Mouse (Mus musculus) adrenal gland, adult 18-20 months (tissue): Measurements from ENCODE around the gene Psmc5. TPM values are rescaled to one million over a fixed set of nuclear protein-coding genes. Genes with fewer than 3 reads are reported as not detected.

Source experiments
- DNase-seq, 2 experiments: peaks; one replicate each; pipeline ENCODE4 v3.0.0; 2021 to 2022; ENCODE audit warnings: low spot score in 2 of 2
- total RNA-seq, 2 experiments: library from RNA; stranded (reverse); gene quantifications; 1 replicate in 1 of 2; 2 replicates in 1 of 2; pipeline ENCODE4 v1.2.3; 2021

Gene Psmc5
- total RNA-seq, 2 experiments from 2014 or later, result 157 to 159 TPM

DNA sequence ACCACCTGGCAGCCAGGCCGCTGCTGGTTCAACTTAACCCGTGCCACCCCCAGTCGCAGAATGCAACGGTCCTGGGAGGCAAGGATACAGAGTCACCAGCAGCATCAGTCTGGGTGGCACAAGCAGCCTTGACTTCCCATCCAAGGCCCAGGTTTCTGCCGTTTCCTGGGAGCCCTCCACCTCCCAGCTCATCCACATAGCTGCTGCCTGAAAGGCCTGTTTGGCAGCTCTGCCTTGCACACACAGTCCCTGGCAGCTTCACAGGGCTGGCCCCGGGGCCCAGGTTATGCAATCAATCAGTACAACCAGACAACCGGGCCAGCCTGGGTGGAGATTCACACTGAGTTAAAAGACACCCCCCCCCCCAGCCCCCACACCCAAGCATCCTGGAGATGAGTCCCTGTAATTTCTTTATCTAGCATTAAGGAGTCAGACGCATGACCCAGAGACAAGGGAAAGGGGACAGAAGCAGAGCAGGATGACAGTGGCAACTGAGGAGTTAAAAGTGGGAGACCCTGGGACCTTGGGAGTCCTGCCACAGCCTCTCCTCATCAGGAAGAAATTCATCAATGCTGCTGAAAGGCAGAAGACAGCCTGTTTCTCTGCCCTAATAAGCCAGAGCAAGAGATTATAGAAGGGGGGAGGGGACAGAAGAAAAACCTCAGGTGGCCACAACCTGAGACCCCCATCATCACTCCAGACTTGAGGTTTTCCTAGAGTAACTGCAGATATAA is 12.5 kb downstream of the Psmc5 start:
- DNase-seq, result peak; percentile 56 to 67

GRCm38 (mm10) chr11:106269060-106269431 is 13.1 kb downstream of the Psmc5 start:
- peak in 1 of 2 experiments; percentile 38 for DNase-seq

DNA sequence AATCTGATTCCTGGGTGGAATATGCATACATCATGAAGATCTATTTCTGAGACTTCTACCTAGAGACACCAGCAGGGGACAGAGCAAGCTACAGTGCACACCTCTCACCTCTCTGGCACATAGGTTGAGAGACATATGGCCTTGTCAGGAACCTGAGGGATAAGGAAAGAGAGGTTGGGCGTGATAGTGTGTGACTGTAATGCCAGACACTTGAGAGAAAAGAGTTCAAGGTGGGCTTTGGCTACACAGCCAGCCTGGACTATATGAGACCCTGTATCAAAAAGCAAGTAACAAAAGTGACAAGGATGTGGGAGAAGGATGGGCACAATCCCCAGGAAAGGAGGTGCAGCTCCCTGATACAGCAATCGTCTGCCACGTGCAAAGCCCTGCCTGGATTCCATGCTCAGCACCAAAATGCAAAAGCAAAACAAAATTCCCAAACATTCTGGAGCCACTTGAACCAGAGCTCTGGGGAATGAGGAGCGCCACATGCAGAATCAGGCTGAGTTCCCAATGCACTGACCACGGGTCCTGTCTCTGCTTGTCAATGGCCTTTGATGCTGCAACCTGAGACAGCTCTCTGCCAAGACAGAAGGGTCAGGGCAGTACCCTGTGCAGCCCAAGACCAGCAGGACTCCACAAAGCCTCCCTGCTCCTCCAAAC is 15.3 kb downstream of the Psmc5 start:
- no peak for DNase-seq

DNA sequence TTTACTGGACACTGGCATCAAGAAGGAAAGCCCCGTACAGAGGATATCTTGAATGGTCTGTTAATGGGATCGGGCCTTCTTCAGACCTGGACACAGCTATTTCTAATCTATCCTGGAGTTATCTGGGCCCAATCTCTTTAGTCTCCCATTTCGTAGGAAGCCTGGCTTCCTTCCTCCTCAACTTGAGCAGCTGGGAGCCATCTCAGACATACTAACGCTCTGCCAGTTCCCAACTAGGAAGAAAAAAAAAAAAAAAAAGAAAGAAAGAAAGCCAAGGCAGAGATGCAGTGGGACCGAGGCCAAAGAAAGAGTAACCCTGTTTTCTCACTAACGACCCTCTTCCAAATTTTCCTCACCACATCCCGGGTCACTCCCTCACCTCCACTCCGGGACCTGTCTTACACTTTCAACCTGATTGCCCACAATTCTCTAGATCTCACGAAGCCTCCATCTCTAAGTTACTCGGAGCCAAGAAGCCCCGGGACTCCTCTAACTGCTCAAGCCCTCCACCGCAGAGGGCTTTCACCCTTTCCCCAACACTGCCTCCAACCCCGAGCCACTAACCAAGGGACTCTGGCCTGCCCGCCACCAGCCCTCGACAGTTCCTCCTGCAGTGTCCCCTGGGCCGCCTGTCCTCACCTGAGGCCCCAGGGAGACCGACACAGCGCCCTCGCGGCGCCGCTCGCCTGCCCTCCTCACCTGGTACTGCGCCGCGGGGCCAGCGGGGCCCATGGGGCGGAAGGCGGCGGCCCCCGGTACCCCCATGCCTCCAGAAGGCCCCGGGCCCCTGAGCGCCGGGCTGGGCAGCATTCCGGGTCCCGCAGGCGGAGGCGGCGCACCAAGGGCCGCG is 16.1 kb downstream of the Psmc5 start:
- no peak for DNase-seq

GRCm38 (mm10) chr11:106272644-106273310 is 16.8 kb downstream of the Psmc5 start, which contains the start of gene Smarcd2:
Gene Smarcd2 (minus strand): TSS chr11:106272972.
- peak; percentile 98 for DNase-seq

- no peak for DNase-seq
Measured at GRCm38 (mm10) chr11:106273311-106273684, 17.3 kb downstream of the Psmc5 start.

- no peak for DNase-seq
Measured at GRCm38 (mm10) chr11:106273811-106274210, 17.9 kb downstream of the Psmc5 start.

DNA sequence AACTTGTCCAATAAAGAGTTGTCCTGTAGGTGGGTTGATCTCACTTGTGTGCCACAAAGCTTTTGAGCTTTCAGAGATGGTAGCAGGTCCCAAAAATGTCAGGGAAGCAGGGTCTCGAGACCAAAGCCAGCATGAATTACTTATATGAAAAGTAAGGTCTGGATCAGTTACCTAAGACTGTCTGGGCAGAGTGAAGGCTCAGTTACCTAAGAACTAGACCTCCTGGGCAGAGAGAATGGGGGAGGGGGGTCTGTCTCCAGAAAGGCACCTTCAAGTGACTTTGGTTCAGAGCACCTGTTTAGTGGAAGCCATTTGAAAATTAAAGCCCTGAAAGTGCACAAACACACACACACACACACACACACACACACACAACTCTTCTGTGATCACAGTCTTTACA is 18.4 kb downstream of the Psmc5 start:
- DNase-seq, result no peak

DNA sequence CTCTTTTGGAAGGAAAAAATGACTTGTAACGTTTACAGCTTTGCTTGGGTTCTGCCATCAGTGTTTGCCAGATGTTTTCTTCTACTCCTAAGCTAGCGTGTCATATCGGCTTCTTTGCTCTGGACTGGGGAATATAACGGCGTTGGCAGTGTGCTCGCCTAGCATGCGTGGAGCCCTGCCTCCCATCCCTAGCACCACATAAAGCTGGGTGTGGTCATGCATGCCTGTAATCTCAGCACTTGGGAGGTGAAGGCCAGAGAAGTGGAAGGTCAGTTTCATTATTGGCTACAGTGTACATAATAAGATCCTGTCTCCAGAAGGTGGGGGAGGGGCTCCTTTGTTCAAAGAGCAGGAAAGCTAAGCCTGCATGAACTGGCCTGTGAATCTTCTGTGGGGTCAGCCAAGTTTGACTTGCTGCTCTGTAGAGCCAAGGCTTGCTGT is 19.0 kb downstream of the Psmc5 start:
- DNase-seq, result no peak

DNA sequence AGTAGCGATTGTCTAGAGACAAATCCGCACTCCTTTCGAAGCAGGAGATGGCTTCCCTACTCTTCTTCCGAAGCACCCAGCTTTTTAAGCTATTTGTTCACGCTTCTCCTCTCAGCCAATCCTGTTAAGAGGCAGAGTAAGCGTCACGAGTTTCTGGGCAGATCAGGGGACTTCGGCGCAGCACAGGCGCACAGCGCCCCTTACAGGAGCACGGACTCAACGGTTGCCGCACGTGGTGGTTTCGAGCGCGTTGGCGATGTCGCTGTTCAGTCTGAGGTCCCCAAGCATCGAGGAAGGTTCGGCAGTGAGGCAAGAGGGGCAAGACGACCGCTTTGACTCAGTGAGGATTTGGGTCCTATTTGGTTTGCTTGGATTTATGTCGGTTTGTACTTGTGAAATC is 20.5 kb downstream of the Psmc5 start, which contains the start of gene Tcam1:
Gene Tcam1, plus strand, starts transcription at position 219 of the 400 bp plus-strand sequence.
- peak; percentile 93 to 95 for DNase-seq

GRCm38 (mm10) chr11:106282452-106282851 is 26.5 kb downstream of the Psmc5 start:
- DNase-seq, result no peak

GRCm38 (mm10) chr11:106283371-106283770 is 27.4 kb downstream of the Psmc5 start:
- no peak for DNase-seq

GRCm38 (mm10) chr11:106284126-106284525 is 28.2 kb downstream of the Psmc5 start:
- no peak for DNase-seq

DNA sequence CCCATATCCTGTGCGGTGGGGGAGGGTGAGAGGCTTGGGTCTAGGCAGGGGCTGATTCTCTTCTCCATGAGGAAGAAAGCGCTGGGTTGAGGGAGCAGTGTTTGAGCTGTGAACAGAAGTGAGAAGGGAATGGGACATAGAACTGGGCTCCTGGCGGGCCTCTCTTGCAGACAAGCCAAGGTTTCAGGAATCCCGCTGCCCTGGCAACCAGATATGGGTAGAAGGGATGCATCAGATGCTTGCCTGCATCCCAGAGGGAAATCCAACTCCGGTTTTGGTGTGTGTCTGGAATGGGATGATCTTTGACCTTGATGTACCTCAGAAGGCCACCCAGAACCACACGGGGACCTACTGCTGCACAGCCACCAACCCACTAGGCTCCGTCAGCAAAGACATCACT is 30.3 kb downstream of the Psmc5 start:
- DNase-seq, result no peak

DNA sequence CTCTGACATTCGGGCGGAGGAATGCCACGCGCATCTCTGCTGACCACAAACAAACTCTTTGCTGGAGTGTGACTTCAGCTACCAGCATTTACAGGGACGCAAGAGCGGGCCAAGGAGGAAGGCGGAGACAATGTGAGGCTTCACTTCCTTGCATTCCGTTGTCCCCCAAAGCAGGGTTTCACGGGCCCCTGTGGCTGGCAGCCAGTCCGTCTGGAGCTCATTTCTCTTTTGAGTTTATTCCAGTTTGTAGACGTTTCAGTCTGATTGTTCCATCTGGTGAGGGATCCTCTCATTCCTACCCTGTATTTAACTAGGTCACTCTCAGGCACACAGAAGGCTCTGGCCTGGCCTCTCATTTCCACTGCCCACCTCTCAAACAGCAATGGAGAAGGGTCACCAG is 31.0 kb downstream of the Psmc5 start:
- DNase-seq, result no peak

GRCm38 (mm10) chr11:106289369-106289768 is 33.4 kb downstream of the Psmc5 start:
- peak; percentile 65 for DNase-seq

DNA sequence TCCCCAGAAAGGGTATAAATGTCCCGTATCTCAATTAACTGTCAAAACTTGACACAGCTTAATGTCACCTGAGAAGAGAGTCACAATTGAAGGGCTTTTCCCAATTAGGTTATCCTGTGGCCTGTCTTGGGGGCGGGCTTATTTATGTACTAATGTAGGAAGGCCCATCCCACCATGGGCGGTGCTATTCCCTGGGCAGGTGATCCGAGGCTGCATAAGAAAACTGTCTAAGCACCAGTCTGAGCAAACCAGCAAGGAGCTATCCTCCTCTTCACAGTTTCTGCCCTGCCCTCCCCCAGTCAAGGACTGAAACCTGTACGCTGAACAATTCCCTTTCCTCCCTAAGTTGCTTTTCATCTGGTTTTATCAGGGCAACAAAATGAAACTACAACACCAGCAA is 34.4 kb downstream of the Psmc5 start:
- no peak for DNase-seq

GRCm38 (mm10) chr11:106291861-106292260 is 35.9 kb downstream of the Psmc5 start:
- DNase-seq, result no peak

DNA sequence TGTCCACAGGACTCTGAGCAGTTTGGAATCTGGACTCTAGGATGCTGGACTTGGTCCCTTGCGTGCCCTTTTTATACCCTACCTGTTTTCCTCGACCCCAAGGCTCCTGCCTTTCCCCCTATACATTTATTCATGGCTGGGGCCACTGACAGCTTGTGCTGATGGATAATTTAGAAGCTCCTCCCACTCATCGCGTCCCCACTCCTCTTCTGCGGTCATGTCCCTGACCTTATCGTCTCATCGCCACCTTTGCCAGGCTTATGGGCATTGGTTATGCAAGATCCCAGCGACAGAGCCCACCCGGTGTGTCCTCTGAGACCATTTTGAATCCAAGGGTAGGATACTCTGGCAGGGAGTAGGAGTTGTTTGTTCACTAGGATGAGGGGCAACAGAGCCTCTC is 45.8 kb downstream of the Psmc5 start, which contains the start of gene Gh:
Gene Gh, minus strand, starts transcription at position 101 of the 400 bp plus-strand sequence.
- no peak for DNase-seq

- DNase-seq, result peak; percentile 61 to 70
Measured at GRCm38 (mm10) chr11:106302634-106303033, 46.7 kb downstream of the Psmc5 start.
